7 mouse cellular contexts compared by ENCODE assay signal in the genomic region with DNA sequence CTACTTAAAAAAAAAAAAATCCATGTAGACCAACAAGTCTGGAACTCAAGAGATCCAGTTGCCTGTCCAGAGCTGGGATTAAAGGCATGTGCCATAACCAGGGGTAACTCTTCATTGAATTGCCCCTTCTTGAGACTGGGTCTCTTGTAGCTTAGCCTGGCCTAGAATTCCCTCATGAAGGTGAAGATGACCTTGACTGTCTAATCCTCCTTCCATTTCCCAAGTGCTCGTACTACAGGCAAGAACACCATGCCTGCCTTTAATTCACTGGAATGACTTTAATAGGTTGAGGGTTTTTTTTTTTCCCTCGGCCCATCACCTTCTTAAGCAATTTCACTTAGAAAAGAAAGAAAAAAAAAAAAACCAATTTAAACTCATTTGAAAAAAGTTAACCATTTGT. TPM values are rescaled to one million over a fixed set of nuclear protein-coding genes. Genes with fewer than 3 reads are reported as not detected.
DNase-seq lines count a peak whose midpoint lies in the region; ATAC-seq and TF ChIP-seq lines count a peak whose summit lies in the region.

No protein-coding gene starts in this region.

- TF ChIP-seq CTCF in lung, embryonic 14.5 days (IDR thresholded peaks at IDR 0.05; ENCODE audit: low read depth), result no peak
- TF ChIP-seq CTCF in embryonic fibroblast, embryonic 13.5 days (IDR thresholded peaks at IDR 0.05; ENCODE audit: borderline replicate concordance, insufficient read depth, low read length), result no peak

- no peaks in the 10 kb centered on the region for H3K36me3 ChIP-seq in lung, embryonic 14.5 days (ENCODE audit: insufficient read depth)
- no peaks in the 10 kb centered on the region for H3K36me3 ChIP-seq in limb, embryonic 11.5 days (ENCODE audit: control insufficient read depth, insufficient read depth, low read length)
- H3K36me3 ChIP-seq in neural tube, embryonic 15.5 days, result no peaks in the 10 kb centered on the region

- H3K4me2 ChIP-seq in lung, embryonic 14.5 days, result peak overlapping the region; percentile 68
- H3K4me2 ChIP-seq in limb, embryonic 11.5 days (ENCODE audit: low read depth, severe bottlenecking), result peak overlapping the region; percentile 63; the same call in 1 of the 2 replicates
- H3K4me2 ChIP-seq in neural tube, embryonic 15.5 days, result peak overlapping the region; percentile 90

- H3K9me3 ChIP-seq in lung, embryonic 14.5 days (ENCODE audit: low read depth, low read length), result no peaks in the 10 kb centered on the region
- H3K9me3 ChIP-seq in limb, embryonic 11.5 days (ENCODE audit: control insufficient read depth, low read length), result no peaks in the 10 kb centered on the region
- no peaks in the 10 kb centered on the region for H3K9me3 ChIP-seq in neural tube, embryonic 15.5 days (replicated peaks)

- WGBS in lung, embryonic 14.5 days, result 46% methylated on average over 2 of the region's 2 CpGs
- 38% methylated on average over 2 of the region's 2 CpGs for WGBS in limb, embryonic 11.5 days
- 48% methylated on average over 2 of the region's 2 CpGs for WGBS in neural tube, embryonic 15.5 days

- TF ChIP-seq POLR2A in embryonic fibroblast, embryonic 13.5 days (IDR thresholded peaks at IDR 0.05; ENCODE audit: low read depth, low read length), result peak; percentile 46

- DNase-seq in lung, embryonic 14.5 days, result no peak
- DNase-seq in lung, postnatal 25 days (ENCODE audit: low spot score), result no peak
- DNase-seq in limb, embryonic 11.5 days (ENCODE audit: low spot score), result no peak
- no peak for DNase-seq in thymus, postnatal 14 days
- no peak for DNase-seq in left cerebral cortex, postnatal 36 days (ENCODE audit: low spot score in 2 of 2)

- H3K4me1 ChIP-seq in lung, embryonic 14.5 days (ENCODE audit: insufficient read depth), result peaks cover 6% of the 10 kb centered on the region
- H3K4me1 ChIP-seq in embryonic fibroblast, embryonic 13.5 days (ENCODE audit: control insufficient read depth, insufficient read depth, low read length), result peaks cover 9% of the 10 kb centered on the region
- H3K4me1 ChIP-seq in limb, embryonic 11.5 days (ENCODE audit: control insufficient read depth, insufficient read depth, low read length), result peaks cover 10% of the 10 kb centered on the region; the same call in 1 of the 2 replicates
- H3K4me1 ChIP-seq in neural tube, embryonic 15.5 days, result peaks cover 32% of the 10 kb centered on the region

- peak overlapping the region; percentile 96 for H3K9ac ChIP-seq in lung, embryonic 14.5 days
- no peak overlapping the region for H3K9ac ChIP-seq in limb, embryonic 11.5 days (ENCODE audit: low read length)
- no peak overlapping the region for H3K9ac ChIP-seq in neural tube, embryonic 15.5 days (replicated peaks)

- no peaks in the 10 kb centered on the region for H3K27me3 ChIP-seq in lung, embryonic 14.5 days (ENCODE audit: insufficient read depth, low read length)
- H3K27me3 ChIP-seq in limb, embryonic 11.5 days (ENCODE audit: control insufficient read depth, insufficient read depth, low read length), result no peaks in the 10 kb centered on the region
- no peaks in the 10 kb centered on the region for H3K27me3 ChIP-seq in neural tube, embryonic 15.5 days (replicated peaks)

- H3K27ac ChIP-seq in lung, embryonic 14.5 days (ENCODE audit: low read depth), result no peak overlapping the region
- H3K27ac ChIP-seq in embryonic fibroblast, embryonic 13.5 days (ENCODE audit: insufficient read depth, low read length), result no peak overlapping the region
- H3K27ac ChIP-seq in limb, embryonic 11.5 days (replicated peaks; ENCODE audit: low read depth, low read length), result no peak overlapping the region
- H3K27ac ChIP-seq in neural tube, embryonic 15.5 days (replicated peaks), result no peak overlapping the region

- intact Hi-C loops in left cerebral cortex, postnatal 36 days (cut with DNase I), result loop anchor here (2.0 to 5.0 kb wide), 3 partner anchors 50 to 132 kb away; a partner anchor contains a TSS

- peak overlapping the region; percentile 97 for H3K4me3 ChIP-seq in lung, embryonic 14.5 days (ENCODE audit: low read depth, low read length)
- peak overlapping the region; percentile 19; the same call in 1 of the 2 replicates for H3K4me3 ChIP-seq in embryonic fibroblast, embryonic 13.5 days (ENCODE audit: insufficient read depth, low read length)
- H3K4me3 ChIP-seq in limb, embryonic 11.5 days (ENCODE audit: low read depth, low read length), result no peak overlapping the region
- peak overlapping the region; percentile 91 for H3K4me3 ChIP-seq in neural tube, embryonic 15.5 days (replicated peaks)

- no peak for ATAC-seq in lung, embryonic 14.5 days (ENCODE audit: insufficient read depth)
- no peak for ATAC-seq in limb, embryonic 11.5 days (ENCODE audit: insufficient number of reproducible peaks, low FRiP score, low TSS enrichment, low read depth)
- no peak for ATAC-seq in neural tube, embryonic 15.5 days (ENCODE audit: low FRiP score)

RNA-seq across cellular contexts. Expression of a gene that starts 0.7 kb away (rescaled TPM):
- 79.2 and 83.9 TPM in 2 replicates for polyA plus RNA-seq in lung, embryonic 14.5 days (2014; fragmentation: Nextera tagmentation; extraction: Ambion mirVana)
- 174 and 196 TPM in 2 replicates for polyA plus RNA-seq in embryonic fibroblast, embryonic 13.5 days (2011; ENCODE audit: insufficient read length, low read depth, missing spikeins)
- polyA plus RNA-seq in limb, embryonic 11.5 days (2014; fragmentation: Nextera tagmentation; extraction: Ambion mirVana), result 74.4 and 84.9 TPM in 2 replicates
- 70.2 and 100 TPM in 2 replicates for polyA plus RNA-seq in neural tube, embryonic 15.5 days (2015; fragmentation: Nextera tagmentation; extraction: Ambion mirVana)
- total RNA-seq in left cerebral cortex, postnatal 36 days (2021), result 100 to 1,000 TPM; 204 to 251 TPM

RNA-seq across cellular contexts. Expression of a gene that starts 50.0 kb away (rescaled TPM):
- polyA plus RNA-seq in lung, embryonic 14.5 days (2014; fragmentation: Nextera tagmentation; extraction: Ambion mirVana), result 39.1 and 40.9 TPM in 2 replicates
- polyA plus RNA-seq in embryonic fibroblast, embryonic 13.5 days (2011; ENCODE audit: insufficient read length, low read depth, missing spikeins), result 41.4 and 46.3 TPM in 2 replicates
- polyA plus RNA-seq in limb, embryonic 11.5 days (2014; fragmentation: Nextera tagmentation; extraction: Ambion mirVana), result 37.1 and 42.7 TPM in 2 replicates
- polyA plus RNA-seq in neural tube, embryonic 15.5 days (2015; fragmentation: Nextera tagmentation; extraction: Ambion mirVana), result 38.9 and 42.1 TPM in 2 replicates
- total RNA-seq in left cerebral cortex, postnatal 36 days (2021), result 10 to 100 TPM; 64.5 to 69.5 TPM

RNA-seq across cellular contexts. Expression of a gene that starts 50.1 kb away (rescaled TPM):
- polyA plus RNA-seq in lung, embryonic 14.5 days (2014; fragmentation: Nextera tagmentation; extraction: Ambion mirVana), result 1.5 and 3.0 TPM in 2 replicates
- 2.3 and 2.7 TPM in 2 replicates for polyA plus RNA-seq in embryonic fibroblast, embryonic 13.5 days (2011; ENCODE audit: insufficient read length, low read depth, missing spikeins)
- 1.3 and 1.7 TPM in 2 replicates for polyA plus RNA-seq in limb, embryonic 11.5 days (2014; fragmentation: Nextera tagmentation; extraction: Ambion mirVana)
- polyA plus RNA-seq in neural tube, embryonic 15.5 days (2015; fragmentation: Nextera tagmentation; extraction: Ambion mirVana), result 0.91 and 1.8 TPM in 2 replicates
- total RNA-seq in left cerebral cortex, postnatal 36 days (2021), result 1 to 10 TPM; 4.0 to 5.3 TPM
